Mouse (Mus musculus): ENCODE results near the gene Mthfd2l.

Mthfd2l gene

DNA sequence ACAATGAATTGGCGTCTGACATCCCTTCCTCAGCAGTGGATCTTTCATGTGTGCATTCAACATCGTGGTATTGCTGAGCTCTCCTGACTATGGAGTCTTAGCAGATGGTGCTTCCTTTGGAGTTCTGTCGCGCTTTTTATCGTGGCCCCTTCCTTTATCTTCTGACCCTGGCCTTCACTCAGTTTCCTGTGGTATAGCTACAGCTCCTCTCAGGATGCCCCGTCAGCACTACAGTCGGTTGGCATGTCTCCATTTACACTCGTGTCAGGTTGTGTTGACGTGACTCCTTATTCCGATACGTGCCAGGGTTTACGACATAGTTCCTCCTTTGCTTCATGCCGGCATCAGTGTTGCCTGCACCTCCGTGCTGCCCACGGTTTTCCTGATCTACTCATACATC is 18.6 kb downstream of the Mthfd2l start:
- DNase-seq (ENCODE audit: low read depth), result no peak

DNA sequence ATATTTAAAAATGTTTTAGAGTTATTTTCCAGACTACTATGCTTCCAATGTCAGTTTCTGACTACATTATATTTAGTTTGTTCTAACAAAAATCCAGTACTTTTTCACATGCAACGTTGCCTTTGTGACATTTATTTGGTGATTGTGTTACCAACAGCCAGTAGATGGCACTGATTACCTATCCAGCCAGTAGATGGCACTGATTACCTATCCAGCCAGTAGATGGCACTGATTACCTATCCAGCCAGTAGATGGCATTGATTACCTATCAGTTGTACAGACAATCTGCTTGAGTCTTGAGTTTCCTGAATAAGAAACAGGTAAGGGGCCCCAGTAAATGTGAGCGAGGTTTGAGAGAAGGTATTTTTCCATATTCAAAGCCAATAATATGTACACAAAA is 20.6 kb downstream of the Mthfd2l start:
- no peak for DNase-seq (ENCODE audit: low read depth)

- no peak for DNase-seq (ENCODE audit: low read depth)
Measured at GRCm38 (mm10) chr5:90952731-90953481, 22.0 kb downstream of the Mthfd2l start.

DNA sequence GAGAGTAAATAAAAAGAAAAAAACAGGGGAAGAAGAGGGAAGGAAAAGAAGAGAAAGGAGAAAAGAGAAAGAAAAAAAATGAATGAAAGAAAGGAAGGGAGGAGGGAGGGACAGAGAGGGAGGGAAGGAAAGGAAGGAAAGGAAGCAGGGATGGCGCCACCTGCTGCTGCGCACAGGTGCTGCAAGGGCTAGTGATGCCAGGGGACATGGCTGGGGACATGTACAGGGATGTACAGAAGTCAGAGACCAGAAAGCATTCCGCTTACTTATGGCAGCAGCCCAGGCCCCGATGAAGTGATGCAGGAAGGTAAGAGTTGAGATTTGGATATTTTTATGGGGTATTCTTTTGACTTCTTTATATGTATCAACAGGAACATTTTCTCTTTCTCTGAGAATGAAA is 33.4 kb downstream of the Mthfd2l start:
- no peak for DNase-seq (ENCODE audit: low read depth)

- no peak for DNase-seq (ENCODE audit: low read depth)
Measured at GRCm38 (mm10) chr5:90964764-90965163, 33.8 kb downstream of the Mthfd2l start.

DNA sequence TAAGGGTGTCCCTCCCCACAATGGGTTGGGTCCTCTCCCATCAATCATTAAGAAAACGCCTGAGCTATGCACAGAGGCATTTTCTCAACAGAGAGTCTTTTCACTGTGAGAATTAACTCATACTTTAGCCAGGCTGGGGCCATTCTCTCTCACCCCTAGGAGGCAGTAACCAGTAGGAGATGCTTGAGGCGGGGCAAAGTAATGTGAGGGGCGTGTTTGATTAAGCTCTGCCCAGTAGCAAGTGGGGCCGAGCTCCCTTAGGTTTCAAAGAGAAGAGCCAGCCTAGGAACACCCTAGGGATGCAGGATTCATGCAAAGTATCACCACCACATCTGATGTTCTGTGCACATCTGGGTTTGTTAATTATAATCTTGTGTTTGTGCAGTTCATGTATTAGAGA is 34.5 kb downstream of the Mthfd2l start:
- no peak for DNase-seq (ENCODE audit: low read depth)

DNA sequence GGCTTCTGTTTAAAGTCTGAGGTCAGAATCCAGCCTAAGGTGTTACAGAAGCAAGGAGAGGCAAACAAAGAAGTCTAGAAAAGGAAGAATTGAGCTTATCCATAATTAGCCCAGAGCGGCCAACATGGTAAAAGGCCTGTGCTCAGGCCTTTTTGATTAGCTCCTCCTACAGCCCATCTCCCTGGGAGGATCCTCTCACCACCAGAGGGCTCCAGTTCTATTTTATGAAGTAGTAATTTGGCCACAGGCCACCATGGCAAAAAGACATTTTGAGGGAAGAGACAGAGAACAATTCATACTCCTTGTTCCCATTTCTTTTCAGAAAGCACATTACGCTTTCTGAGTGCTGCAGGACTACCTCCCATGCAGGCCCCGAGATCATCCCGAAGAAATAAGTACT is 46.3 kb downstream of the Mthfd2l start:
- DNase-seq (ENCODE audit: low read depth), result peak; percentile 12

DNA sequence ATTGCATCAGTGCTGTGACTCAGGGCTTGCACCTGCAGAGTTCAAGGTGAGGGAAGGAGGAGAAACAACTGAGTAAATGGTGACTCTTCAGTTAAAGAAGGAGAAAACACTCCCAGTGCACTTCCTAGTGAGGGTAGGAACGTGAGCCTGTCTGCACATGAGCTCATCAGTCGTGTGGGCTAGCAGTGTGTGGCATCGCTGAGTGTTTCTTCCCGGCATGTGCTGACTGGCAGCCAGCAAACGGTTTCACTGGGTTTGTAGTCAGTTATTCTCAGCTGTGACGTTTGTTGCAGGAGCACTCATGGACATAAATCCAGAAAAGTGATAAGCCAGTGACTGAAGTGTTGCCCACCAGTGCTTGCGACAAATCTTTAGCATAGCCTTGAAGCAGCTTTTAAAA is 49.4 kb downstream of the Mthfd2l start:
- DNase-seq (ENCODE audit: low read depth), result no peak

DNA sequence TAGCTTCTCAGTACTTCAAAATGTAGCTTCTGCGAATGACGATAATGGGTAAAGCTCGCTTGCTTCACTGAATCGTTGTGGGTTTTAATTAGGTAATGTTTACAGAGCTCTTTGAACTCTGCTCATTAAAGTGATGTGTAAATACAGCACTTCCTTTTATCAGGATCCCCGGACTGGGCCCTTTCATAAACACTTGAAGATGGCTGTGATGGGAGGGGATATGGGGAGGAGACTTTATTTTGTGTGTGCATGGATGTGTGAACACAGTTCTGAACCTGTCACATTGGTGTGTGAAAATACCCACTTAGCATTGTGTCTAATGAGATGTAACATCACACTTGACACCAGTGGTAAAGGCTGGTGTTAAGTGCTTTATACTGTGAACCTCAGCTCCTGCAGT is 56.7 kb downstream of the Mthfd2l start:
- no peak for DNase-seq (ENCODE audit: low read depth)

DNA sequence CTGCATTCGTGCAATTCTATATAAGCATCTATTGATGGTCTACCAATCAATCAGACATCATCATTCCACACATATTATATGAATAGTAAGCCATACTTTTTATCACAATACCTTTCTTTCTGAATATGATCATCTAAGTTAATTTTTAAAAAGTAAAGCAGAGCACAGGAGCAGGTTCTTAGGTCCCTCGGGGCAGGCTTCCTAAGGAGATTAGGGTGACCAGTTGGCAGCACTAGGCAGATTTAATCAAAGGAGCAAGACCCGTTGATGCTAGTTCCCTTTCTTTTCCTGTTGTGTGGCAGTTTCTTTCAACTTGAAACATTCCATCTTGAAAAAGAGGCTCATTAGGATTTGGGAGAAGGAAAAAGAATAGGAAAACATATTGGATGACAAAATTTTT is 57.2 kb downstream of the Mthfd2l start:
- DNase-seq (ENCODE audit: low read depth), result no peak

- DNase-seq (ENCODE audit: low read depth), result no peak
Measured at GRCm38 (mm10) chr5:90988592-90988991, 57.7 kb downstream of the Mthfd2l start.

DNA sequence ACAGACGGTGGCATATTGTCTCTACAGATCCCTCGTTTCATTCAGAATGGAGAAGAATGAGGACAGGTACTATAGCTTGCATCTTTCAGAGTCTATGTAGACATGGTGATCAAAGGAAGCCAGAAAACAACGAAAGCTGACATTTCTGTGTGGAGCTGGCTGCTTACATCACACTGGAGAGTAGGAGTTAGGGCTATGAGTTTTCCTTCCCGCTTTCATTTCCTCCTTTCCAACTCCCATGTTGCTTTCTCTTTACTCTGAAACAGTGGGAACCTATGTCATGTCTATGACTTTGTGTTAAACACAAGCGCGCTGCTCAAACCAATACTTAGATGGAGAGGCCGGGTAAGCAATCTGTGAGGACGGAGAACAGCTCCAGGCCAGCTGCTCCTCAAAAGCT is 69.0 kb downstream of the Mthfd2l start:
- DNase-seq (ENCODE audit: low read depth), result no peak

DNA sequence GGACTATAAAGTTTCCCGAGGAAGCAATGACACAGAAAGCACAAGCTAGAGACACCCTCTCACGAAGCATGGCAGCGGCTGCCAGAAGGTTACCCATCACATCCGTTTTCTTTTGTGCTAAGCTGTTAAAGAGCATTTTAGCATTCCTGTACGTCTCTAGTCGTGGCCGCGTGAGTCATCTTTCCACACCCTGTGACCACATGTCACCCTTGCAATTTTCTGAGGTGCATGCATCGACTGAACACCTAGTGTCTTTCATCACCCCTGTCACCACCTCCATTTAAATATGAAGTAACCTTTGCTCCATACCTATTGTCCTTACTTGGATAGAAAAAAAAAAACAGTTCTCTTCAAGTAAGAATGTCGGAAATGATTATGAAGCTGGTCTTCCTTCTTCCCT is 84.3 kb downstream of the Mthfd2l start:
- DNase-seq (ENCODE audit: low read depth), result no peak

- no peak for DNase-seq (ENCODE audit: low read depth)
Measured at GRCm38 (mm10) chr5:91023114-91023513, 92.2 kb downstream of the Mthfd2l start.

DNA sequence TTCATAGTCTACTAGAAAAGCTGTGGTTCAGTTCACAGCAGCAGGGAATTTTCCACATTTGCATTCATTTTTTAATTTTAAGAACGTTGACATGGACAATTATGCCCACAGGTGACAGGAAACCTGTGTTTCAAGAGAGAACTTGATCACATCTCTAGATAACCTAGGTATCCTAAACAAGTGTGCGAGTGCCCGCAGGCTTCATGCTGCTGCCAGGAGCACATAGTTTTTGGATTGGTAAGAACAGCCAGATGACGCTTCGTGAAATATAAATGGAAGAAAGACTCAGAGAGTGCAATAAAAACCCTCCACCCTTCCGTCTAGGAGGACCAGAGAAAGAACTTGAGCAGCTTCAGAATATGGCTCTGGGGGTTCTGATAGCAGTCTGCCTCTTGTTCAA is 96.2 kb downstream of the Mthfd2l start, which contains the start of gene Epgn:
Gene Epgn, plus strand, starts transcription at position 301 of the 400 bp plus-strand sequence.
- DNase-seq (ENCODE audit: low read depth), result no peak

DNA sequence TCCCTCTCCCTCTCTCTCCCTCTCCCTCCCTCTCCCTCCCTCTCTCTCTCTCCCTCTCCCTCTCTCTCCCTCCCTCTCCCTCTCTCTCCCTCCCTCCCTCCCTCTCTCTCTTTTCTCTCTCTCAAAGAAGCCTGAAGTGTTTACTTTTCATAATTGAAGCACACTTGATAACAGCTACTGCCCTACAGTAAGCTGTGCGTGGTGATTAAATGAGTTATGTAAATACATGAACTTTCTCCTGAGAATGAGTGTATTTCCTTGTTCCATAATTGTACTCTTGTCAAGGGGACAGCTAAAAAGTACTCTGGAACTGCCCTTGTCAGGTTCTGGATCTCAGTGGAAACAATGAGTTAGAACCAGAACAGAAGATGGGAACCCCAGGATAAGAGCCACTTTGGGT is 96.9 kb downstream of the Mthfd2l start:
- DNase-seq (ENCODE audit: low read depth), result no peak

GRCm38 (mm10) chr5:91030629-91031028 is 99.7 kb downstream of the Mthfd2l start:
- DNase-seq (ENCODE audit: low read depth), result no peak

- no peak for DNase-seq (ENCODE audit: low read depth)
Measured at GRCm38 (mm10) chr5:91035341-91035740, 104.4 kb downstream of the Mthfd2l start.

GRCm38 (mm10) chr5:91036628-91037027 is 105.7 kb downstream of the Mthfd2l start:
- no peak for DNase-seq (ENCODE audit: low read depth)

GRCm38 (mm10) chr5:91037756-91038155 is 106.8 kb downstream of the Mthfd2l start:
- no peak for DNase-seq (ENCODE audit: low read depth)

DNA sequence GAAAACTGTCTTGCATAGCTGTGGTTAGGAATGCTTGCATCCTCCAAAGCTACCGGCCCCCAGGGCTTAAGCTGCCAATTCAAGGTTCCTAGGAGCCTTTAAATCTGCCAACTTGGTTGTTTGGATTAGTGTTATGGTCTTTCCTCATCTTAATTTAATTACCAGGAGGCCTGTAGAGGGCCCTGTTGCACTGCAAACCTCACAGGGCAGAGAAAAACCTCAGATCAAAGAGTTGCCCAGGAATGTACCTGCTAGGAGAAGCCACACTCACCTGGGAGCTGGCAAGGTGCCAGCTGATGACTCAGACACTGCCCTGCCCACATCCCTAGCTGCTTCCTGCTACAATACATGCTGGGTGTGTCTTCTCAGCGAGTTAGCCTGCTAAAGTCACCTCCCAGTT is 107.6 kb downstream of the Mthfd2l start:
- DNase-seq (ENCODE audit: low read depth), result no peak

DNA sequence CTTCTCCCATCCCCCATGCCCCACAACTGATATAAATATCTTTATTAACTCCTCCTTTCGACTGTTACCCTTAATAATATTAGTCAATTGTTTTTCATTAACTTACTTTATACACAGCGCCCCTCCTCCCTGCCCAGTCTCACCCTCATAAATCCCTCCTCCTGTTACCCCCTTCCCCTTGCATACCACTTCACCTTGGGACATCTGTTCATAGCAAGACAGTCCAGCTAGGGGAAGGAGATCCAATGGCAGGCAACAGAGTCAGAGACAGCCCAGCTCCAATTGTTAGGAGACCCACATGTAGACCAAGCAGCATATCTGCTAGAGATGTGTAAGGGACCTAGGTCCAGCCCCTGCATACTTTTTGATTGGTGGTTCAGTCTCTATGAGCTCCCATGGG is 108.0 kb downstream of the Mthfd2l start:
- DNase-seq (ENCODE audit: low read depth), result no peak

- no peak for DNase-seq (ENCODE audit: low read depth)
Measured at GRCm38 (mm10) chr5:91047987-91048386, 117.1 kb downstream of the Mthfd2l start.

GRCm38 (mm10) chr5:91048397-91048796 is 117.5 kb downstream of the Mthfd2l start:
- no peak for DNase-seq (ENCODE audit: low read depth)
